Mouse (Mus musculus): ENCODE results near the gene Evx2.

Evx2 gene

GRCm38 (mm10) chr2:74667191-74667841 lies 8.0 kb upstream of the Evx2 start:
- no peak for DNase-seq (ENCODE audit: low spot score)

- no peak for DNase-seq (ENCODE audit: low spot score)
Observed at GRCm38 (mm10) chr2:74666411-74666810, 7.1 kb upstream of the Evx2 start.

GRCm38 (mm10) chr2:74663291-74663925 lies 4.1 kb upstream of the Evx2 start:
- DNase-seq (ENCODE audit: low spot score), result peak; percentile 14

- peak; percentile 41 for DNase-seq (ENCODE audit: low spot score)
Observed at GRCm38 (mm10) chr2:74661685-74662084, 2.3 kb upstream of the Evx2 start.

- DNase-seq (ENCODE audit: low spot score), result peak; percentile 6
Observed at GRCm38 (mm10) chr2:74660421-74661375, 1.3 kb upstream of the Evx2 start.

- peak; percentile 16 for DNase-seq (ENCODE audit: low spot score)
Observed at GRCm38 (mm10) chr2:74658667-74659371, 538 bp downstream of the Evx2 start.

GRCm38 (mm10) chr2:74658024-74658666 lies 1.2 kb downstream of the Evx2 start:
- no peak for DNase-seq (ENCODE audit: low spot score)

GRCm38 (mm10) chr2:74657251-74658023 lies 1.9 kb downstream of the Evx2 start:
- peak; percentile 29 for DNase-seq (ENCODE audit: low spot score)

- peak; percentile 6 for DNase-seq (ENCODE audit: low spot score)
Observed at GRCm38 (mm10) chr2:74656632-74657021, 2.7 kb downstream of the Evx2 start.

- peak; percentile 34 for DNase-seq (ENCODE audit: low spot score)
Observed at GRCm38 (mm10) chr2:74655821-74656631, 3.3 kb downstream of the Evx2 start.

GRCm38 (mm10) chr2:74655420-74655781 lies 4.0 kb downstream of the Evx2 start:
- DNase-seq (ENCODE audit: low spot score), result peak; percentile 8

- no peak for DNase-seq (ENCODE audit: low spot score)
Observed at GRCm38 (mm10) chr2:74654743-74655419, 4.5 kb downstream of the Evx2 start.

GRCm38 (mm10) chr2:74653781-74654535 lies 5.4 kb downstream of the Evx2 start:
- no peak for DNase-seq (ENCODE audit: low spot score)

- DNase-seq (ENCODE audit: low spot score), result no peak
Observed at GRCm38 (mm10) chr2:74652996-74653340, 6.4 kb downstream of the Evx2 start.

GRCm38 (mm10) chr2:74647082-74647864 lies 12.1 kb downstream of the Evx2 start:
- DNase-seq (ENCODE audit: low spot score), result no peak

GRCm38 (mm10) chr2:74645631-74646030 lies 13.7 kb downstream of the Evx2 start:
- DNase-seq (ENCODE audit: low spot score), result no peak

- no peak for DNase-seq (ENCODE audit: low spot score)
Observed at GRCm38 (mm10) chr2:74642431-74642830, 16.9 kb downstream of the Evx2 start.

GRCm38 (mm10) chr2:74635412-74635811 lies 23.9 kb downstream of the Evx2 start:
- DNase-seq (ENCODE audit: low spot score), result no peak

All from yolk sac, embryonic 10.5 days (tissue).